11 mouse cellular contexts compared by ENCODE assay signal in the genomic region with DNA sequence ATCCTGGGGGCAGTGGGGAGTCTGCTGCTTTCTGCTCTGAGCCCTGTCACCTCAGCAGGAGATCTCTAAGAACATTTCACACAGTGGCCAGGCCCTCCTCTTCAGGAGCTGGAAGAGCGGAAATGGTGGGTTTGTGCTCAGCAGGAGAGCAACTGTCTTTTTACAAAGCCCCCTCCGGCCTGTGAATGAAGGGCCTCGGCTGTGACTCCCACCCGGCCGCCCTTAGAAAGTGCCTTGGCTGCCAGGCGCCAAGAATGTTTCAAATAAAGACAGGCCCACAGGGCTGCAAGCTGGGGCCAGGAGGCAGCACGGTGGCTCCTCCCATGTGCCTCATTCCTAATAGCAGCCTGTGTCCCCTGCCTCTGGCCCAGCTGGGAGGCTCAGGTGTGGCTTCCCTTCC.
DNase-seq lines count a peak whose midpoint lies in the region; ATAC-seq and TF ChIP-seq lines count a peak whose summit lies in the region.
"Had no signal": no experiment of that assay in that cellular context is flagged by ENCODE, and none has a peak within 500 bp of the region (broad histone marks: within the 10 kb centered on the region; RNA-seq: fewer than 3 reads in every experiment).

No protein-coding gene starts in this region.

- no peak for DNase-seq in kidney, postnatal 36 days
- peak; percentile 94 for DNase-seq in ZHBTc4 (ENCODE audit: low read depth, low spot score)
- DNase-seq in midbrain, postnatal 0 days (ENCODE audit: low spot score), result peak; percentile 24
- DNase-seq in urinary bladder, postnatal 36 days (ENCODE audit: low spot score in 2 of 2), result no peak
- DNase-seq in testis, postnatal 14 days (ENCODE audit: low spot score), result no peak
- DNase-seq in spleen, postnatal 36 days (ENCODE audit: low spot score in 2 of 2), result no peak
- DNase-seq: cerebellum, adult 11-12 months had no signal

- TF ChIP-seq CTCF in midbrain, postnatal 0 days (IDR thresholded peaks at IDR 0.05), result no peak

- no peak overlapping the region for H3K4me3 ChIP-seq in kidney, embryonic 15.5 days (replicated peaks)
- H3K4me3 ChIP-seq in forebrain, embryonic 16.5 days (replicated peaks; ENCODE audit: low read length), result no peak overlapping the region
- no peak overlapping the region for H3K4me3 ChIP-seq in midbrain, postnatal 0 days (ENCODE audit: low read depth, low read length)

- H3K4me2 ChIP-seq in kidney, embryonic 15.5 days, result no peak overlapping the region
- H3K4me2 ChIP-seq in forebrain, embryonic 16.5 days (ENCODE audit: low read length), result no peak overlapping the region
- H3K4me2 ChIP-seq in midbrain, postnatal 0 days (ENCODE audit: low read depth, low read length, poor library complexity, severe bottlenecking), result no peak overlapping the region

- no peaks in the 10 kb centered on the region for H3K9me3 ChIP-seq in kidney, embryonic 15.5 days (replicated peaks)
- H3K9me3 ChIP-seq in forebrain, embryonic 16.5 days (ENCODE audit: control insufficient read depth, low read length), result no peaks in the 10 kb centered on the region
- no peaks in the 10 kb centered on the region for H3K9me3 ChIP-seq in midbrain, postnatal 0 days (ENCODE audit: low read length)
- H3K9me3 ChIP-seq: megakaryocyte, embryonic 14.5 days had no signal

- 0 out of 2 replicates have a peak overlapping the region, but pooled peaks have one; percentile 3 for H3K9ac ChIP-seq in kidney, embryonic 15.5 days
- H3K9ac ChIP-seq in forebrain, embryonic 16.5 days (replicated peaks; ENCODE audit: low read depth, low read length), result no peak overlapping the region
- no peak overlapping the region for H3K9ac ChIP-seq in midbrain, postnatal 0 days (replicated peaks; ENCODE audit: low read length, poor library complexity, severe bottlenecking)

- peaks cover 58% of the 10 kb centered on the region for H3K4me1 ChIP-seq in kidney, embryonic 15.5 days
- peaks cover 9% of the 10 kb centered on the region for H3K4me1 ChIP-seq in forebrain, embryonic 16.5 days (replicated peaks; ENCODE audit: control insufficient read depth, insufficient read depth, low read length)
- H3K4me1 ChIP-seq in midbrain, postnatal 0 days (ENCODE audit: insufficient read depth, low read length), result 0 out of 2 replicates have a peak, but pooled peaks cover 4% of the 10 kb centered on the region

- peaks cover 36% of the 10 kb centered on the region for H3K27me3 ChIP-seq in kidney, embryonic 15.5 days
- no peaks in the 10 kb centered on the region for H3K27me3 ChIP-seq in forebrain, embryonic 16.5 days (replicated peaks; ENCODE audit: control insufficient read depth, insufficient read depth, low read length)
- H3K27me3 ChIP-seq in midbrain, postnatal 0 days (ENCODE audit: insufficient read depth, low read length), result peaks cover 3% of the 10 kb centered on the region; the same call in 1 of the 2 replicates

- whole genome bisulfite sequencing in kidney, embryonic 15.5 days, result 28% methylated on average over 7 of the region's 7 CpGs
- WGBS in forebrain, embryonic 16.5 days, result 7% methylated on average over 7 of the region's 7 CpGs
- WGBS in midbrain, postnatal 0 days, result 11% methylated on average over 7 of the region's 7 CpGs

- no peak overlapping the region for H3K27ac ChIP-seq in kidney, embryonic 15.5 days
- 0 out of 2 replicates have a peak overlapping the region, but pooled peaks have one; percentile 6 for H3K27ac ChIP-seq in forebrain, embryonic 16.5 days (ENCODE audit: low read length)
- H3K27ac ChIP-seq in midbrain, postnatal 0 days (ENCODE audit: low read depth, low read length), result no peak overlapping the region
- H3K27ac ChIP-seq: kidney, postnatal 0 days had no signal

- ATAC-seq in kidney, embryonic 15.5 days (replicated peaks; ENCODE audit: low FRiP score), result no peak
- peak; percentile 43; the same call in 1 of the 2 replicates for ATAC-seq in forebrain, embryonic 16.5 days
- no peak for ATAC-seq in midbrain, postnatal 0 days (ENCODE audit: low FRiP score)

- no peaks in the 10 kb centered on the region for H3K36me3 ChIP-seq in kidney, embryonic 15.5 days
- H3K36me3 ChIP-seq in forebrain, embryonic 16.5 days (ENCODE audit: control insufficient read depth, insufficient read depth), result no peaks in the 10 kb centered on the region
- no peaks in the 10 kb centered on the region for H3K36me3 ChIP-seq in midbrain, postnatal 0 days (ENCODE audit: insufficient read depth, low read length)

Comparison
In these comparisons a context has a peak if more than half of its experiments do, and no peak if none do; other contexts are left out.
1. DNase-seq: peak in ZHBTc4 (single experiment) and midbrain, postnatal 0 days (single experiment); none in kidney, postnatal 36 days (0 of 2), urinary bladder, postnatal 36 days (0 of 2), testis, postnatal 14 days (single experiment) and spleen, postnatal 36 days (0 of 2).